Mouse (Mus musculus) forebrain, embryonic 13.5 days (tissue): ENCODE measurements around the gene Ovca2. TPM values are rescaled to one million over a fixed set of nuclear protein-coding genes. Genes with fewer than 3 reads are reported as not detected.

ENCODE experiments used
- ATAC-seq: fragments of 200-750 bp; cut with Nextera tagmentation; 2 replicates; pipeline ENCODE4 v1.8.0; 2017
- H3K27ac ChIP-seq: fragments of 300-500 bp; sonication (generic); 2 replicates; pipeline ENCODE4 v1.5.1; 2015; ENCODE audit warnings: inconsistent platforms, mild to moderate bottlenecking, moderate library complexity
- H3K27me3 ChIP-seq: fragments of 300-500 bp; sonication (generic); 2 replicates; pipeline ENCODE4 v1.6.1; 2015; ENCODE audit warnings: mild to moderate bottlenecking, inconsistent platforms
- H3K36me3 ChIP-seq: fragments of 300-500 bp; sonication (generic); 2 replicates; pipeline ENCODE4 v1.6.1; 2015; ENCODE audit warnings: mild to moderate bottlenecking, inconsistent platforms; ENCODE audit not compliant: poor library complexity, severe bottlenecking
- H3K4me1 ChIP-seq: fragments of 300-500 bp; sonication (generic); 2 replicates; pipeline ENCODE4 v1.6.1; 2015; ENCODE audit warnings: inconsistent platforms
- H3K4me2 ChIP-seq: fragments of 300-500 bp; sonication (generic); 2 replicates; pipeline ENCODE4 v1.6.1; 2015; ENCODE audit warnings: inconsistent platforms, mild to moderate bottlenecking, moderate library complexity
- H3K4me3 ChIP-seq: fragments of 300-500 bp; sonication (generic); 2 replicates; pipeline ENCODE4 v1.5.1; 2015; ENCODE audit warnings: mild to moderate bottlenecking, inconsistent platforms
- H3K9ac ChIP-seq: fragments of 300-500 bp; sonication (generic); 2 replicates; pipeline ENCODE4 v1.6.1; 2015; ENCODE audit warnings: mild to moderate bottlenecking, inconsistent platforms
- H3K9me3 ChIP-seq: fragments of 300-500 bp; sonication (generic); replicated peaks from 2 replicates; pipeline ENCODE4 v1.6.1; 2016; ENCODE audit warnings: inconsistent platforms
- WGBS: fragments of 180-500 bp; shearing (Covaris S2); methylation state at CpG from one replicate; pipeline ENCODE4 v1.1.7; 2015; 5-methylcytosine and 5-hydroxymethylcytosine counted together
- microRNA counts: library from miRNA; unstranded; fragments of <30 nt; microRNA quantifications from one replicate; lab custom pipeline; 2016
- microRNA-seq: library from miRNA; unstranded; fragments of <30 nt; microRNA quantifications from one replicate; pipeline ENCODE4, GENCODE M21; 2016
- polyA plus RNA-seq: library from polyadenylated mRNA; unstranded; fragments of >200 nt; fragmentation: Nextera tagmentation; extraction: Ambion mirVana; gene quantifications from 2 replicates; pipeline ENCODE4 v1.2.1, GENCODE M21; 2015

Gene Ovca2
- polyA plus RNA-seq, 1 experiment from 2014 or later, result 22.8 TPM

- Histone ChIP-seq H3K27me3 (no peaks in the 10 kb centered on the region), H3K36me3 (no peaks in the 10 kb centered on the region), H3K4me2 (no peak overlapping the region), H3K9ac (no peak overlapping the region), H3K4me3 (no peak overlapping the region), H3K4me1 (peaks cover 36% of the 10 kb centered on the region), H3K9me3 (no peaks in the 10 kb centered on the region), H3K27ac (no peak overlapping the region)
- ATAC-seq, result no peak
- WGBS, result 85% methylated on average over 4 of the region's 4 CpGs
Observed at GRCm38 (mm10) chr11:75131300-75131699, 47.3 kb downstream of the Ovca2 start.

GRCm38 (mm10) chr11:75129481-75129880 lies 49.2 kb downstream of the Ovca2 start:
- 94% methylated on average over 6 of the region's 6 CpGs for WGBS
- ATAC-seq, result no peak

GRCm38 (mm10) chr11:75126384-75126783 lies 52.3 kb downstream of the Ovca2 start:
- H3K36me3 ChIP-seq, result no peaks in the 10 kb centered on the region
- H3K9me3 ChIP-seq, result no peaks in the 10 kb centered on the region
- no peaks in the 10 kb centered on the region for H3K27me3 ChIP-seq
- WGBS, result 95% methylated on average over 3 of the region's 3 CpGs
- H3K9ac ChIP-seq, result no peak overlapping the region
- H3K4me2 ChIP-seq, result no peak overlapping the region
- no peak overlapping the region for H3K27ac ChIP-seq
- no peak for ATAC-seq
- no peak overlapping the region for H3K4me3 ChIP-seq
- no peaks in the 10 kb centered on the region for H3K4me1 ChIP-seq

More at GRCm38 (mm10) chr11:75129481-75129880, 49.2 kb downstream of the Ovca2 start:
- peaks cover 26% of the 10 kb centered on the region for H3K4me1 ChIP-seq
- no peak overlapping the region for H3K4me3 ChIP-seq
- H3K9me3 ChIP-seq, result no peaks in the 10 kb centered on the region
- H3K36me3 ChIP-seq, result no peaks in the 10 kb centered on the region
- no peak overlapping the region for H3K27ac ChIP-seq
- H3K4me2 ChIP-seq, result no peak overlapping the region
- H3K27me3 ChIP-seq, result no peaks in the 10 kb centered on the region
- H3K9ac ChIP-seq, result no peak overlapping the region

MicroRNAs within 50 kb of the gene (microRNA counts, 519-probe panel; counts per million panel counts)
- microRNA mmu-miR-132 (lab: Ali Mortazavi, UCI) (3,808 counts per million, percentile 75 among the panel's probes with 10 or more counts), microRNA mmu-miR-212 (lab: Ali Mortazavi, UCI) (2,231 counts per million, percentile 59 among the panel's probes with 10 or more counts)

Small RNA genes lying within 50 kb of the gene (microRNA-seq; reads per million reads assigned to microRNA genes)
- gene Mir132 (284 reads per million, percentile 64 among the genes with 10 or more reads in this experiment), gene Mir212 (24.4 reads per million, percentile 33 among the genes with 10 or more reads in this experiment)

Other genes starting within 250 kb of the Ovca2 start
- gene Hic1, start 9.3 kb downstream of the Ovca2 start, polyA plus RNA-seq, result 1.2 and 1.5 TPM in 2 replicates
- gene Dph1, start 12.4 kb upstream of the Ovca2 start, polyA plus RNA-seq, result 13.9 and 15.8 TPM in 2 replicates
- gene Rtn4rl1, start 14.9 kb upstream of the Ovca2 start, polyA plus RNA-seq, result 2.2 and 2.6 TPM in 2 replicates
- gene Rpa1, start 169.5 kb upstream of the Ovca2 start, polyA plus RNA-seq, result 99.6 and 110 TPM in 2 replicates
- 17.7 and 17.8 TPM in 2 replicates for gene Smyd4, start 169.6 kb upstream of the Ovca2 start, polyA plus RNA-seq
- 15.5 and 19.0 TPM in 2 replicates for gene Serpinf1, start 243.9 kb upstream of the Ovca2 start, polyA plus RNA-seq